Mouse (Mus musculus): ENCODE measurements at regions not wholly inside any gene's neighbourhood (a gene's known extent, or its start where the extent isn't known, plus 50 kb on each side); places are given as distances from the start of the nearest gene placed in this dataset.

- H3K4me1 ChIP-seq (ENCODE audit: control insufficient read depth, insufficient read depth, low read length): no peaks in the 10 kb centered on the region; the same call in 1 of the 2 replicates
- TF ChIP-seq POLR2A (IDR thresholded peaks at IDR 0.05; ENCODE audit: low read depth, low read length) (no peak), CTCF (conservative IDR thresholded peaks at IDR 0.05; ENCODE audit: insufficient read depth, insufficient read length, low read depth, low read length) (no peak)
- no peak overlapping the region for H3K4me3 ChIP-seq (ENCODE audit: insufficient read depth, low read depth, low read length)
- no peaks in the 10 kb centered on the region for H3K27me3 ChIP-seq (replicated peaks; ENCODE audit: control insufficient read depth, insufficient read depth, low read length)
- no peak overlapping the region for H3K27ac ChIP-seq (ENCODE audit: insufficient read depth, low read depth, low read length)
- DNase-seq: no peak
- H3K36me3 ChIP-seq (ENCODE audit: control insufficient read depth, insufficient read depth, low read length): no peaks in the 10 kb centered on the region
- WGBS: 83% methylated on average over 2 of the region's 2 CpGs
These were observed 152.1 kb upstream of the Ubr2 start for GRCm38 (mm10) chr17:47162459-47162858.

- 68% methylated on average over 11 of the region's 11 CpGs for WGBS
- DNase-seq: no peak
- TF ChIP-seq CTCF (conservative IDR thresholded peaks at IDR 0.05; ENCODE audit: insufficient read depth, insufficient read length, low read depth, low read length) (no peak), POLR2A (IDR thresholded peaks at IDR 0.05; ENCODE audit: low read depth, low read length) (no peak)
These were observed 145.9 kb upstream of the Ubr2 start for GRCm38 (mm10) chr17:47156237-47156636.

GRCm38 (mm10) chr17:47151557-47152278, 141.4 kb upstream of the Ubr2 start:
- no peak overlapping the region for H3K27ac ChIP-seq (ENCODE audit: insufficient read depth, low read depth, low read length)
- H3K4me1 ChIP-seq (ENCODE audit: control insufficient read depth, insufficient read depth, low read length): no peaks in the 10 kb centered on the region

More at GRCm38 (mm10) chr17:47156237-47156636, 145.9 kb upstream of the Ubr2 start:
- no peak overlapping the region for H3K27ac ChIP-seq (ENCODE audit: insufficient read depth, low read depth, low read length)
- no peak overlapping the region for H3K4me3 ChIP-seq (ENCODE audit: insufficient read depth, low read depth, low read length)
- no peaks in the 10 kb centered on the region; the same call in 1 of the 2 replicates for H3K4me1 ChIP-seq (ENCODE audit: control insufficient read depth, insufficient read depth, low read length)
- H3K36me3 ChIP-seq (ENCODE audit: control insufficient read depth, insufficient read depth, low read length): no peaks in the 10 kb centered on the region
- no peaks in the 10 kb centered on the region for H3K27me3 ChIP-seq (replicated peaks; ENCODE audit: control insufficient read depth, insufficient read depth, low read length)

GRCm38 (mm10) chr17:47151193-47151556, 140.8 kb upstream of the Ubr2 start:
- no peak overlapping the region for H3K4me3 ChIP-seq (ENCODE audit: insufficient read depth, low read depth, low read length)
- H3K27me3 ChIP-seq (replicated peaks; ENCODE audit: control insufficient read depth, insufficient read depth, low read length): no peaks in the 10 kb centered on the region
- WGBS: 53% methylated on average over 5 of the region's 5 CpGs
- DNase-seq: no peak
- H3K27ac ChIP-seq (ENCODE audit: insufficient read depth, low read depth, low read length): no peak overlapping the region
- no peaks in the 10 kb centered on the region for H3K4me1 ChIP-seq (ENCODE audit: control insufficient read depth, insufficient read depth, low read length)
- TF ChIP-seq POLR2A (IDR thresholded peaks at IDR 0.05; ENCODE audit: low read depth, low read length) (no peak), CTCF (conservative IDR thresholded peaks at IDR 0.05; ENCODE audit: insufficient read depth, insufficient read length, low read depth, low read length) (no peak)
- H3K36me3 ChIP-seq (ENCODE audit: control insufficient read depth, insufficient read depth, low read length): no peaks in the 10 kb centered on the region

More at GRCm38 (mm10) chr17:47151557-47152278, 141.4 kb upstream of the Ubr2 start:
- 25% methylated on average over 20 of the region's 20 CpGs for WGBS
- TF ChIP-seq POLR2A (IDR thresholded peaks at IDR 0.05; ENCODE audit: low read depth, low read length) (no peak), CTCF (conservative IDR thresholded peaks at IDR 0.05; ENCODE audit: insufficient read depth, insufficient read length, low read depth, low read length) (no peak)
- Histone ChIP-seq H3K36me3 (ENCODE audit: control insufficient read depth, insufficient read depth, low read length) (no peaks in the 10 kb centered on the region), H3K4me3 (ENCODE audit: insufficient read depth, low read depth, low read length) (peak overlapping the region; percentile 37), H3K27me3 (replicated peaks; ENCODE audit: control insufficient read depth, insufficient read depth, low read length) (no peaks in the 10 kb centered on the region)
- DNase-seq: no peak

- 92% methylated on average over 6 of the region's 6 CpGs for WGBS
- Histone ChIP-seq H3K36me3 (ENCODE audit: control insufficient read depth, insufficient read depth, low read length) (no peaks in the 10 kb centered on the region), H3K4me1 (ENCODE audit: control insufficient read depth, insufficient read depth, low read length) (no peaks in the 10 kb centered on the region), H3K27ac (ENCODE audit: insufficient read depth, low read depth, low read length) (no peak overlapping the region), H3K27me3 (replicated peaks; ENCODE audit: control insufficient read depth, insufficient read depth, low read length) (no peaks in the 10 kb centered on the region), H3K4me3 (ENCODE audit: insufficient read depth, low read depth, low read length) (no peak overlapping the region)
- no peak for DNase-seq
- TF ChIP-seq CTCF (conservative IDR thresholded peaks at IDR 0.05; ENCODE audit: insufficient read depth, insufficient read length, low read depth, low read length) (no peak), POLR2A (IDR thresholded peaks at IDR 0.05; ENCODE audit: low read depth, low read length) (no peak)
These were observed 140.3 kb upstream of the Ubr2 start for GRCm38 (mm10) chr17:47150636-47151035.

GRCm38 (mm10) chr17:47149662-47150061, 139.3 kb upstream of the Ubr2 start:
- Histone ChIP-seq H3K4me1 (ENCODE audit: control insufficient read depth, insufficient read depth, low read length) (no peaks in the 10 kb centered on the region), H3K27me3 (replicated peaks; ENCODE audit: control insufficient read depth, insufficient read depth, low read length) (no peaks in the 10 kb centered on the region), H3K27ac (ENCODE audit: insufficient read depth, low read depth, low read length) (no peak overlapping the region), H3K4me3 (ENCODE audit: insufficient read depth, low read depth, low read length) (no peak overlapping the region), H3K36me3 (ENCODE audit: control insufficient read depth, insufficient read depth, low read length) (no peaks in the 10 kb centered on the region)
- DNase-seq: no peak
- 80% methylated on average over 13 of the region's 13 CpGs for WGBS
- no peak for TF ChIP-seq POLR2A (IDR thresholded peaks at IDR 0.05; ENCODE audit: low read depth, low read length)
- no peak for TF ChIP-seq CTCF (conservative IDR thresholded peaks at IDR 0.05; ENCODE audit: insufficient read depth, insufficient read length, low read depth, low read length)

GRCm38 (mm10) chr17:47149158-47149557, 138.8 kb upstream of the Ubr2 start:
- WGBS: 92% methylated on average over 9 of the region's 9 CpGs
- TF ChIP-seq CTCF (conservative IDR thresholded peaks at IDR 0.05; ENCODE audit: insufficient read depth, insufficient read length, low read depth, low read length) (no peak), POLR2A (IDR thresholded peaks at IDR 0.05; ENCODE audit: low read depth, low read length) (no peak)

More at GRCm38 (mm10) chr17:47149158-47149557, 138.8 kb upstream of the Ubr2 start:
- H3K4me3 ChIP-seq (ENCODE audit: insufficient read depth, low read depth, low read length): no peak overlapping the region
- no peaks in the 10 kb centered on the region for H3K4me1 ChIP-seq (ENCODE audit: control insufficient read depth, insufficient read depth, low read length)
- H3K27me3 ChIP-seq (replicated peaks; ENCODE audit: control insufficient read depth, insufficient read depth, low read length): no peaks in the 10 kb centered on the region
- DNase-seq: no peak
- H3K36me3 ChIP-seq (ENCODE audit: control insufficient read depth, insufficient read depth, low read length): no peaks in the 10 kb centered on the region
- H3K27ac ChIP-seq (ENCODE audit: insufficient read depth, low read depth, low read length): no peak overlapping the region

Measured in kidney, adult 2 months (tissue).